Mouse (Mus musculus) frontal cortex, postnatal 10 days (tissue): ENCODE results near the gene Spag5.
A peak's percentile ranks its signal among the peaks of the same experiment; 100 is the strongest.
"Not testable (repeated sequence)": the region's sequence is repeated elsewhere in the genome, so short reads cannot be mapped to it uniquely, and the experiment has no call there.

Experiments used
- DNase-seq, 2 experiments: peaks; one replicate each; pipeline ENCODE4 v3.0.0; 2022; ENCODE audit warnings: low spot score in 2 of 2, mixed read lengths in 1 of 2

Gene Spag5

GRCm38 (mm10) chr11:78301357-78302084 lies at the start of gene Spag5:
TSS of gene Spag5 (plus strand) at chr11:78301529.
- DNase-seq = peak; percentile 87 to 89

- DNase-seq = no peak
Observed at GRCm38 (mm10) chr11:78256618-78257017, 44.7 kb upstream of the Spag5 start.

- DNase-seq = no peak
Observed at GRCm38 (mm10) chr11:78260489-78261258, 40.7 kb upstream of the Spag5 start.

- peak; percentile 80 to 89 for DNase-seq
Observed at GRCm38 (mm10) chr11:78261380-78262352, 39.7 kb upstream of the Spag5 start, which contains the start of gene 2610507B11Rik. TSS of gene 2610507B11Rik (plus strand) at chr11:78261752.

- DNase-seq = peak; percentile 29
Observed at GRCm38 (mm10) chr11:78262550-78262949, 38.8 kb upstream of the Spag5 start.

- no peak for DNase-seq
Observed at GRCm38 (mm10) chr11:78265571-78265970, 35.8 kb upstream of the Spag5 start.

- DNase-seq = no peak
Observed at GRCm38 (mm10) chr11:78271986-78272385, 29.3 kb upstream of the Spag5 start.

- DNase-seq = no peak
Observed at GRCm38 (mm10) chr11:78275596-78275995, 25.7 kb upstream of the Spag5 start.

GRCm38 (mm10) chr11:78276169-78276568 lies 25.2 kb upstream of the Spag5 start:
- not testable (repeated sequence) for DNase-seq

- no peak for DNase-seq
Observed at GRCm38 (mm10) chr11:78278853-78279252, 22.5 kb upstream of the Spag5 start.

GRCm38 (mm10) chr11:78279586-78279985 lies 21.7 kb upstream of the Spag5 start:
- DNase-seq = no peak

- no peak for DNase-seq
Observed at GRCm38 (mm10) chr11:78289146-78289763, 12.1 kb upstream of the Spag5 start.

GRCm38 (mm10) chr11:78290654-78291053 lies 10.7 kb upstream of the Spag5 start, which contains the start of gene BC030499:
TSS of gene BC030499 (plus strand) at chr11:78290841.
- DNase-seq = no peak

- no peak for DNase-seq
Observed at GRCm38 (mm10) chr11:78294585-78294984, 6.7 kb upstream of the Spag5 start.

- no peak for DNase-seq
Observed at GRCm38 (mm10) chr11:78300917-78301316, 412 bp upstream of the Spag5 start.

GRCm38 (mm10) chr11:78305272-78305671 lies 3.9 kb downstream of the Spag5 start:
- no peak for DNase-seq

- DNase-seq = no peak
Observed at GRCm38 (mm10) chr11:78310861-78311511, 9.7 kb downstream of the Spag5 start.

GRCm38 (mm10) chr11:78313662-78314061 lies 12.3 kb downstream of the Spag5 start:
- DNase-seq = no peak

- DNase-seq = no peak
Observed at GRCm38 (mm10) chr11:78318411-78318810, 17.1 kb downstream of the Spag5 start.

- DNase-seq = peak in 1 of 2 experiments; percentile 64
Observed at GRCm38 (mm10) chr11:78322076-78322831, 20.9 kb downstream of the Spag5 start.
